Mouse (Mus musculus) right cerebral cortex, adult 2 months (tissue): ENCODE data around the gene Vmn2r99.

Experiments
- DNase-seq, 2 experiments: peaks; one replicate each; pipeline ENCODE4 v3.0.0; 2021 to 2022; ENCODE audit warnings: low spot score in 2 of 2

Vmn2r99 gene

GRCm38 (mm10) chr17:19361649-19362048, at the start of gene Vmn2r99:
Gene Vmn2r99 (plus strand): TSS chr17:19361949.
- no peak for DNase-seq

- no peak for DNase-seq
Observed at GRCm38 (mm10) chr17:19437623-19438022, 75.9 kb downstream of the Vmn2r99 start.

GRCm38 (mm10) chr17:19444932-19445331, 83.2 kb downstream of the Vmn2r99 start:
- no peak for DNase-seq
